Mouse (Mus musculus) cerebellum, postnatal 36 days (tissue): ENCODE results near the gene Abcf2.
A peak's percentile ranks its signal among the peaks of the same experiment; 100 is the strongest.

ENCODE experiments used
- DNase-seq, 2 experiments: peaks; one replicate each; pipeline ENCODE4 v3.0.0; 2021 to 2022; ENCODE audit warnings: mixed read lengths in 2 of 2

Abcf2 gene

DNA sequence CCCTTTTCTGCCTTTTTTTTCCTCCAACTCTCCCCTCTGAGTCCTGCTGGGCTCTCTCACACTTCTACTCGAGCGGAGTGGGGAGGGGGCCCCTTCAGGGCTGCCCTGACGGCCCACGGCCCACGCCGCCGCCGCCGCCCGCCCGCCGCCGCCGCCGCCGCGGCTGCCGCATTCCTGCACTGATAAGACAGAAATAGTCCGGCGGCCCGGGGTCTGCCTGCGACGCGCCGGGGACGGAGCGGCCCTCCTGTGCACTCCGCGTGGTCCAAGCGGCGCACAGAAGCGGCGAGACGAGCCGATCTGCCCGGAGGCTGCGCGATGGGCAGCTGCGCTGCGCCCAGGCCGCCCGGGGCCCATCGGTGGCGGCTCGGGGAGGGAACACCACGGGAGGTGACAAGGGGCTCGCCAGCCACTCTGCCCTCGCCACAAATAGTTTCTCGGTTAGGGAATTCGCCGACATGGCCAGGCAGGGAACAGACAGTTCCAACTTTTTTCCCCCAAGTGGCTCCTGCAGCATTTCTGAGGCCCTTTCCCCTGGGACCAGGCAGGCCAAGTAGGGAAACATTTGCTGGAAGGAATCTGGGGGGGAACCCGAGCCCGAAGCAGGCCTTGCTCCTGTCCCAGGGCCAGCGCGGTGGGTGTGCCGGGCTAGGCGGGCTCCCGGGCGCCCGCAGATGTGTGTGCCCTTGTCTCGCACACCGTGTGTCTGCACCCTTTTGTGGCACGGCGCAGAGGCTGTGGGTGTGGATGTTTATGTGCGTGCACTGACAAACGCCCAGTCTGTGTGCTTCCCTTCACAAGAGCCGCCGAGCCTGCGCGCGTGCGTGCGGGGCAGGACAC is 24.9 kb upstream of the Abcf2 start:
- DNase-seq, result peak; percentile 43 to 46

DNA sequence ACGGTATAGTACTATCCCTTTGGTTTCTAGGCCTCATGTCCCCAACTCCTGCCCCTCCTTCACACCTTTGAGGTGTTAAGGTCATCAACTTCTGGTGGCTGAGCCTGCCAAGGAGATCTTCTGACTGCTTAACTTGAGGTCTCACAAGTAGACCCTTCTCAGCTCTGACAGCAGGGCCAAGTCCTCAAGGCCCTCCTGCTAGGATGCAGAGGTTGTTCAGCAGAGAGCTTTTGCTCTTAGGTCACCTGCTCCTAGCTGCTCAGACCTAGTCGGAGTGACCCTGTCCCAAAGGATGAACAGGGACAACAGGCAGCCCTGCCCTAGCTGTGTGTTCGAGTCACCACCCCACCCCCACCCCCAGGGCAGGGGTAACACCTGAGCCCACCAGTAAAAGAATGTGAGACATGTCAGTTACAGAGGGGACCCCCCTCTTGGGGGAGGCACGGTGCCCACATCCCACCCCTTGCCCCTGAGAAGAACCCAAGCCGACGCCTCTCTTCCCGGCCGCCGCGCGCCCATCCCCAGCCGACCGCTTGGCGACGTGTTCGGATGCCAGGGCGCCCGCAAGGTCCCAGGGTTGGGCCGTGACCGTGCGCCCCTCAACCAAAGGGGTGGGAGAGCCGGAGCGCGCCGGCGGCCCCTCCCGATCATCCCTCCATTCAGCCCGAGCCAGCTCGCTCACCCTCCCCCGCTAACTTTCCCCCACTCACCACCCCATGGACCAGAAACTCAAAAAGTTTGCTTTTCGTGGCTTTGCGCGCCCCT is 24.0 kb upstream of the Abcf2 start:
- no peak for DNase-seq

DNA sequence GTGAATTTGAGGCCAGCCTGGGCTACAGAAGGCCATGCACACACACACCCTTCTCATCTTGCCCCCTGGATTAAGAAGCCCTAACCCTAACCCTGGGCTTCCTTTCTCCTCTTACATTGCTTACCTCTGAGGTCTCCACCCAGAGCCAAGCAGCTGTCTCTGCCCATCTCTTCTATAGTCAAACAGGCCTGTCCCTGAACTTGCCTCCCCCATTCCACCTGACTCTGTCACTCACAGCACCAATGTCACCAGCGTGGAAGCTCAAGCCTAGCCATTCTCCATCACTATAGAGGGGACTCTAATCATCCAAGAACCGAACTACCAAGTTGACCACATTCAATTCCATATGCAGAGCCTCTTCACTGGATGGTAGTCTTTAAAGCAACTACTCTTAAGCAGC is 23.0 kb upstream of the Abcf2 start:
- DNase-seq, result no peak

DNA sequence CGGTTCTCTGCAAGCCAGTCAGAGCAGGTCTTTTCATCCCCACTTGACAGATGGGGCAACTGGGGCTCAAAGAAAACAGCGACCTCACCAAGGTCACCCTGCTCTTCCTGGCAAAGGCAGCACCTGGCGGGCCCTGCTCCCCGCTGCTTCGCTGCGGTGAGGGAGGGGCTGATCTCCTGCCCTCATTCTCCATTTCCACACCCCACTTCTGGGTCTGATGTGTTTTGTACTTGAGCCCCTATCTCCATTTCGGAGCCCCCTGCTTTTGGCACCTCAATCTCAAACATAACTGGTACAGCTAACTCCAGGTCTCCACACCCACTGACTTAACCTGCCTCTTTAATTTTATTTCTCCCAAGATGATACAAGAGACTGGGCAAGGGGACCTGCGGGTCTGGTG is 21.9 kb upstream of the Abcf2 start:
- DNase-seq, result no peak

DNA sequence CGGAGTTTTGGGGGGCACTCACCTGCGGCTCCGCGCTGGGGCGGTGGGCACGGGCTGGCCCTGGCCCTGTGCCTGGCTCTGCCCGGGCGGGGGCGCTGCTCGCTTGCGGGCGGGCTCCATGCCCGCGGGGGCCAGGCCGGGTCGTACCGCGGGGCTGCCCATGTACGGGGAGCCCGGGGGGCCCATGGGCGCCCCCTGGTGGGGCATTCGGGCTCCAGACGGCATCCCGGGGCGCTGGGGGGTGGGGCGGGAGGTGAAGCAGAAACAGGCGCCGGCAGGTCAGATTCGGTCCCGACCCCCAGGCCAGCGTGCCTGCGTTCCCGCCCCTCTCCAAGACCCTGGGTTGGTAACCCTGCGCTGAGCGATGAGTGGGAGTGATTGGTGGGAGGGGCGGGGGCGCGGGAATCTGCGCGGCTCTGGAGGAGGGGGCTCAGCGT is 21.3 kb upstream of the Abcf2 start:
- peak; percentile 36 to 56 for DNase-seq

DNA sequence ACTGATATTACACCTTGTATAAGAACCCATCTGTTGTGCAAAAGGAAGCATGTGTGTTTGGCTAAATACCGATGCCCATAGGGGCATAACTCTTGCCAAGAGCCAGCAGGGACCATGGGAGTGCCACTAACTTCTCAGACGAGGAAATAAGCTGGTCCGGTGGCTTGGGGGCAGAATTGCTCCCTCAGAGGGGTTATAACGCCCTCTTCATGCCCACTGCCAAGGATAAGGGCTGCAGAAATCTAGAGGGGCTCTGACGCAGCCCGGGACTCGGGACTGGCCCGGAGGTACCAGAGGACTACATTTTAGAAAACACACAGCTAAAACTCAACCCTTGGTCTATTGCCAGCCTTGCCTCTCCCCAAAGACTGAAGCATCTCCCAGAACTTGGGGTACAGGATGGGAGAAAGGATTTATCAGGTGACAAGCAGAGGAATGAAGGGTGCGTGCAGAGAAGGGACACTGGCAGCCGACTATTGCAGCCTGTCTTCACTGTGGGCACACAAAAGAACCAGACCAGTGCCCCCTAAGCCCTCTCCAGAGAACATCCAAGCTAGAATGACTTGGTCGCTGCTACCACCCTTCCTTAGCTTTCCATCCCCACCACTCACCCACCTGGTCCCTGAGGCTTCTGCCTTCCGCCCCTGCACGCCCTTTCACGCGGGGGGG is 20.8 kb upstream of the Abcf2 start:
- peak in 1 of 2 experiments; percentile 48 for DNase-seq

DNA sequence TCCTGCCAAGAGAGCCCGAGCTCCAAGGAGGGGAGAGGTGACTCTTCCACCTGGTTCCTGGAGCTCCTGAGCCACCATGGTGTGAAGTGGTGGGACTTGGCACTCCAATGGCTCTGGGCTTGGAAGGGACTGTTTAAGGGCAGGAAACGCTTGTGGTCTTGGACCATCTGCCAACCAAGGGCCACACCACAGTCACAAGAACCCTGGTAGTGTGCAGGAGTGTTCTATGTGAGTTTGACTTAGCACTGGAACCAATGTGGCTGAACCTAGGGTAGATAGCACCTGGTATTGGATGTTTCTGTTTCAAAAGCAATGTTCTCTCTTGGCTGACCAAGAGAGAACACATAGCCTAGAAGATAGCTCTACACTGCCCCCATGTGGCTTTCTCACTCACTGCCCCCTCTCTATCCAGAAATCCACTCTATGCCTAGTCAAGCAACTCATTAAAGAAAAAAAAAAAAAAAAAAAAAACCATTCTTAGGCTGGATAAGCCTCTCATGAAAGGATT is 20.0 kb upstream of the Abcf2 start:
- peak; percentile 80 to 84 for DNase-seq

DNA sequence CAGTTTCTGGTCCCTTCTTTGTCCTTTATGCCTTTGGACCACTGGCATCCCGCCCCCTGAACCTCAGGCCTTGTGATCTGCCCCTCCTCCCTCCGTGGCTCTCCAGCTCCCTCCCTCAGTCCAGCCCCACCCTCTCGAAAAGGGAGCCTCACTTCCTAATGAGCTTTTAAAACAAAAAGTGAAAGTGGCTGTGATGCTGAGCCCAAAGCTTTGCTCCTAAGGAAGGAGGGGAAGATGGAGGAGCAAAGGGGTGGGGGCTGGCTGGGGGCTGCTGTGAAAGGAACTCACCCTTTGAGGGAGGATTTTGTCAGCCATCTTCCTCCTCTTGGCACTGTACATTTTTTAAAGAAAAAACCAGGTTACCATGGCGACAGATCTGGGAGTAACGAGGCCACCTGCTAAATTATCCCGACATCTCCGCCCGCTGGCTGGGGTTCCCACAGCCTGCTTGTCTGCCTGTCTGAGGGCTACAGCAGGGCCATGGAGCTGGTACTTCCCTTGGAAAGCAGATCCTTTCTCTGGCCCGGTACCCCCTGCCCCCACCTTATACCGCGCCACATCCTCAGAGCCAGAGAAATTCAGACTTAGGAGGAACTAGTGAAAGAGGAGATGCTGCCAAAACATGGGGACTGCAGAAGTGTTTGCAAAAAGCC is 19.4 kb upstream of the Abcf2 start:
- peak in 1 of 2 experiments; percentile 28 for DNase-seq

DNA sequence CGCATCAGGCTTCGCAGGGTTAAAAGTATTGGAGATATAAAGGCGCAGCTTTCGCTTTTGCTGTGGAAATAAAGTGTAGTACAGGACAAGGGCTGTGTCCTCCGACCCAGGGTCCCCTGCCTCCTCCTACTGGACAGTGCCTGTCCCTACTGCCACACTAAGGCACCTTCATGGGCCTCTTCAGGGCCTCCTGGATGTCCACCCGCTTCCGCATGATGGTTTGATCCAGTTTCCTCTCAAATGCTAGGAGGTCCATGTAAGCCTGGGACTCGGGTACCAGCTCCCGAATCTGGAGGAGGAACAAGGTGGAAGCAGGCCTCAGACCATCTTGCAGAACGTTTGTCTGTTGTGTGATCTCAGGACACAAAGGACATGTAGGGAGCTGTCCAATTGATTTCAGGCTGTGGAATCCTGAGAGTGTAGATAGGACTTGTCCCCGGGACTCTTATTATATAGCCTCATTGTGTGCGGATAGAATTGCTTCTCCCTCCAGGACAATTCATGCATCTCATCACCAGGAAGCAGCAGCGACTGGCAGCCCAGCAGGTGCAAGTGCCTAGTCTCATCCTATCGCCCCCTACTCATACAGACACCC is 18.6 kb upstream of the Abcf2 start:
- no peak for DNase-seq

DNA sequence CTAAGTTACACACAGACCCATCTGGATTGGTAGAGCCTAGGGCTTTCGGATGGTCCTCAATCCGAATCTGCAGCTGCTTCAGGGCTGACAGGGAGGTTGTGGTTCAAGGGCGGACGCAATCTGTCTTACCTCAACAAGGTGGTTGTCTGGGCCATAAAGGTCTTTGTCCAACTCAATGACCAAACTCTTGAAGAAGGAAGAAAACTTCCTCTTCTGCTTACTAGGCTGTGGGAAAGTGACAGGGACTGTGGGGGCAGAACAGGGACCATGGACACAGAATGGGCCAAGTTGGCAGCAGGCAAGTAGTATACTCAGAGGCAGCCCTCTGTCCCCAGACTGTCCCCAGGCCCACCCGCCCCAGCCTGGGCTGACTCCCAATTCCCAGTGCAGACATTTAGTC is 18.0 kb upstream of the Abcf2 start:
- DNase-seq, result no peak

DNA sequence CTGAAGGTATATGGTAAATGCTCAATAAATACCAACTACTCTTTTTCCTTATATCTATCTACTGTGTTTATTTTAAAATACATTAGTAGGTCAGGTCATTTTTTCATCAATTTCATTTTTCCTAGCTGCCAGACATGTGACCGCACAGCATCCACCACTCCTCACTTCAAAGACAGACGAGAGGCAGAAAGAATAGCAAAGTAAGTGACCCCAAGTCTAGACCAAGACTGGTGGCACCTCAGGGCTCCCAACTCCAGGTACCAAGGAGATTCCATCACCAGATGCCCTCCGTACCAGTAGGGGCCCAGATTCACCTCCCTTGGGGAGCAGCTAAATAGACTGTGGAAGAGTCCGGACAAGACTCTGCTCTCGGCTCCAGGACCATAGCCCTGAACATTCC is 17.1 kb upstream of the Abcf2 start:
- DNase-seq, result no peak

DNA sequence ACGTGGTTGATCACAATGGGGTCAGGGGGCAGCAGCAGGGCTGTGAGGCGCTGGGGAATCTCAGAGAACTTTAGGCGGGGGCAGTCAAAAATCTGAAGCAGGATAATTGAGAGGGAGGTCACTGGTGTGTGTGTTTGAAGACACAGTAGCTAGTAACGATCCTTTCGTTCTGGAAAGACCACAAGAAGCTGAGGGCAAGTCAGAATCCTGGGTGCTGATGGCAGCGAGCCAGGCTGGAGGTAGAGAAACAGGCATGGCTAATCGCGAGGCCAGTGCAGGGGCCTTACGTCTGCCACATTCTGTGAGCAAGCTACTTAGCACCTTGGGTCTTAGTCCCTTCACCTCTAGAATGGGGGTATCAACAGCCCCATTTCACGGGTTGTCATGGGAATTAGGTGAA is 16.7 kb upstream of the Abcf2 start:
- DNase-seq, result no peak

DNA sequence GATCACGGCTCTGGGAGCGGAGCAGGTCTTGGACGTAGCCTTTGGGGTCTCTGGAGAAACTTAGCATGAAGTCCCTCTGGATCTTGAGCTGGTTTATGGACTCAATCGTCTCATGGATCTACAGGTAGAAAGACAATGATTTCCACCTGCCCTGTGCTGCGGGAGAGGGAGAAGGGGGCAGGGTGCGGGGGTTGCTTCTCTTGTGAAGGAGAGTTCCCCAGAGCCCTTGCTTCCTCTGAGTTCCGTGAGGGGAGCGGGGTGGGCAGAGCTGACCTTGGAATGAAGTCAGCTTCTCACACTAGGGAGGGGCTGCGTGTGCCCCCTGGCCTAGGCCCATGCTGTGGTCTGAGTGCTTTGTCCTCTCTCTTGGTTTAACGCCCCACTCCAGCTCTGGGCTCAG is 16.0 kb upstream of the Abcf2 start:
- DNase-seq, result no peak

DNA sequence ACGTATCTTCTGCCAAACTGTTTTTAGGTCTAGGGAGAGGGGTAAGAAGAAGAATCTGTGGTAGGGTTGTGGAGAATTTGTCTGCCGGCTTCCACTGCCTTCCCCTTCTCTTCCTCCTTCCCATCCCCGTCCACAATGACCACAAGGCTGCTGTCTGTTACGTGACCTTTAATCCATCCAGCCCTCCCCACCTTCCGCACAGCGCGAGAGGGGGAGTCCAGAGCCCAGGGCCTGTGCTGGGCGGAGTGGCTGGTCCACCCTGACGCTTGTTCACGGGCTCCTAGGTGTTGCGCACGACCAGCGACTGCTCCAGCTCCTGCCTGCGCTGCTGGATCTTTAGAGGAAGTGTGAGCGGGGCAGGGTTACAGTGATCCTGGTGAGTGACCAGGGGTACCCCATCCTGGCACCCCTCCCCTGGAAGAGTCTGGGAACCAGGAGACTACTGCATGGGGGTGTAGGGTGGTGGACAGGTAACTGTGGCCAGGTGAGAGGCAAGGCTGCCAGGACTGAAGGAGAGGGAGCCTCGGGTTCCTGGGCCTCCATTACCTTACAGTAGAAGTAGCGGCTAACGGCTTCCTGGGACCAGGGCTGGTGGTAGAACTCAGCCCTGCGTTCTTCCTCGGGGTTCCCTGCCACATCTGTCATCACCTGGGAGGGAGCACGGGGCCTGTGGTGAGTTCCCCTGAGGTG is 15.3 kb upstream of the Abcf2 start:
- DNase-seq, result no peak

DNA sequence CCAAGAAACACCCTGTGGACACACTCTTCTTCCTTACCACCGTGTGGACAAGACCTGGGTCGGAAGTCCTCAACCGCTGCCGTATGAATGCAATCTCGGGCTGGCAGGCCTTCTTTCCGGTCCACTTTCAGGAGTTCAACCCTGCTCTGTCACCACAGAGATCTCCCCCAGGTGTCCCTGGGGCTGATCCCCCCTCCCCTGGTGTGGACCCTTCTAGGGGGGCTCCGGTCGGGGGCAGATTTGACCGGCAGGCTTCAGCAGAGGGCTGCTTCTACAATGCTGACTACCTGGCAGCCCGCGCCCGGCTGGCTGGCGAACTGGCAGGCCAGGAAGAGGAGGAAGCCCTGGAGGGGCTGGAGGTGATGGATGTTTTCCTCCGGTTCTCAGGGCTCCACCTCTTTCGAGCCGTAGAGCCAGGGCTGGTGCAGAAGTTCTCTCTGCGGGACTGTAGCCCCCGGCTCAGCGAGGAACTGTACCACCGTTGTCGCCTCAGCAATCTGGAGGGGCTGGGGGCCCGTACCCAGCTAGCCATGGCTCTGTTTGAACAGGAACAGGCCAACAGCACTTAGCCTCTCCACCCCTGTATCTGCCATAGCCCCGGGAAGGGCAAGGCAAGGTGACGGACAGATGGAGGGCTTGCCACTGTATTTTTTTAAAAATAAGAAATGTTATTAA is 14.7 kb upstream of the Abcf2 start:
- no peak for DNase-seq

DNA sequence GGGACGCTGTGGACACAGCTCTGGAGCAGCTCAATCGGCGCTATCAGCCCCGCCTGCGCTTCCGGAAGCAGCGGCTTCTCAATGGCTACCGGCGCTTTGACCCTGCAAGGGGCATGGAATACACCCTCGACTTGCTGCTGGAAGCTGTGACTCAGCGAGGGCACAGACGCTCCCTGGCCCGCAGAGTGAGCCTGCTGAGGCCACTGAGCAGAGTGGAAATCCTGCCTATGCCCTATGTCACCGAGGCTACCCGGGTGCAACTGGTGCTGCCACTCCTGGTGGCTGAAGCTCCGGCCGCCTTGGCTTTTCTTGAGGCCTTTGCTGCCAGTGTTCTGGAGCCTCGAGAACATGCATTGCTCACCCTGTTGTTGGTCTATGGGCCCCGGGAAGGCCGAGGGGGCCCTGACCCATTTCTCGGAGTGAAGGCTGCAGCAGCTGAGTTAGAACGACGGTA is 14.0 kb upstream of the Abcf2 start:
- no peak for DNase-seq

DNA sequence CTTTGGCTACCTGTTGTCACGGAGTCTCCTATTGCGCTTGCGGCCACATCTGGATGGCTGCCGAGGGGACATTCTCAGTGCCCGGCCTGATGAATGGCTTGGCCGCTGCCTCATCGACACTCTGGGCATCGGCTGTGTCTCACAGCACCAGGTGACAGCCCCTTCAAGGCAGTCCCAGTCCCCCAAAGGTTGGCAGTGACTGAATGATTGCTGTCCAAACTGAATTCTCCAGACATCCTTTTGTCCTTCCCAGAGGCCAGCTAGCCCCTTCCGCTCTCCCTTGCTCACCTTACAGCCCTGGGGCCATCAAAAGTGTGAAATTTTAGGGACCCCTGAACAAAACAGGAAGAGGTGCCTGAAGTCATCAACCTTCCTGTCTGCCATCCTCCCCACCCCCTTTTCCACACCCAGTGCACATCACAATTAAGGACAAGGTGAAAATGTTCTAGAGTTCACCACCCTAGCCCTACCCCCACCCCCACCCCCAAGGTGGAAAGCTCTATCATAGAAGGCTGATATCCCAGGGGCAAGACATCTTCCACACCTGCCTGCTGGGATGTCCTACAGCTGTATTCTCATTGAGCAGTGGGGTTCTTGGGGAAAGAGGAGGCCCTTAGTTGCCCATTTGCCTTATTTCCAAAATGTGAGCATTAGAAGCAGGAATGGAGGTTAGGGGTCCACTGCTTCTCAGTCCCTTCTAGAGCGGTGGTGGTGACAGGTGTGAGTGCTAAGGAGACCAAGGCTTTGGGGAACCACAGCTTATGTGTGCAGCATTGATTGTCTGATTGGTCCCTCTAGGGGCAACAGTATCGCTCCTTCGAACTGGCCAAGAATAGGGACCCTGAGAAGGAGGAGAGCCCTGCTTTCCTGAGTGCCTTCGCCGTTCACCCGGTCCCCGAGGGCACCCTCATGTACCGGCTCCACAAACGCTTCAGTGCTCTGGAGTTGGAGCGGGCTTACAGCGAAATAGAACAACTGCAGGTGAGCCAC is 12.5 kb upstream of the Abcf2 start:
- no peak for DNase-seq

DNA sequence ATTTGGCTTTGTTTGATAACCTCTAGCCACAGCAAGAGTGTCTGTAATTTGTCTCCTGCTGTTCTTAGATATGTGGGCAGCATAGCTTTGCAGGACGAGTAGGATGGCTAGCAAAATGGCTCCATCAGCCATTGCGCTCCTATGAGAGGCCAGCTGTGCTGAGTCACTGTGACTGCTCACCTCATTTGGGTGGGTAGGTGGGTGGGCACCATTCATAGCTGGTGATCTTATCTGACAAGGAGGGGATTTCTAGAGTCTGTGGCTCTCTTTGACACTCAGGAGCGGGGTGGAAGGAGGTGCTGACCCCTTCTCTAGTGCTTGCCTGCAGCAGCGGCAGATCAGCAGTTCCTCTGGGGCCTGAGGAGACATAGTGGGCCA is 9.9 kb upstream of the Abcf2 start:
- no peak for DNase-seq

DNA sequence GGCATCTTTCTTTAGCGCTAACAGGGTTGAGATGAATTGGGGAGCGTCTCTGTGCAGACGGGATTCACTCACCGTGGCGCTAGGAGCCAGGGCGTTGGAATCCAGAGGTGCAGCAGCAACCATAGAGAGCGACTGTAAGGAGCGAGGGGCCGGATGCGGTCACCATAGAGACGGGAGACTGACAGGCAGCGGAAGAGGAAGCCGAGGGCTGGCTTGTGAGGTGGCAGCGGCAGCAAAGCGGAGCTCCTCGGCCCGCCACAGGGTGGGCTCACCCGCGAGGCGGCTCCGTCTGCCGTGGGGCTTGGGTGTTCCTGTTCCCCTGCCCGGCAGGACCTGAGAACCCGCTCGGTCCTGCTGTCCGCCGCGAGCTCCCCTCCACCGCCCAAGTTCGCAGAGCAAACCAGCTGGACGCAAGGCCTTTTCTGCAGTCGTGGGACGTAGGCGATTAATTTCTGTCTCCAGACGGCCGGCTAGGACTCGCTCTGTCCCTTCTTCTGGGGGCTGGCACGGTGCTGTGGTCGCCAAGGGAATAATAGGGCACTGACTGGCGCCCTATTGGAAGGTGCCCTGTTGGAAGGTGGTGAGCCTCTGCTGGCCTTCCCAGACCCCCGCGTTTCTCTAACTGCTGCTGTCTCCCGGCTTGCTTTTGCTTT is 9.4 kb upstream of the Abcf2 start, which contains the start of gene Chpf2:
Chpf2 (plus strand) TSS at position 195 of the 653 bp plus-strand sequence.
- DNase-seq, result peak; percentile 74 to 79
